Mouse (Mus musculus): ENCODE measurements at regions not wholly inside any gene's neighbourhood (a gene's known extent, or its start where the extent isn't known, plus 50 kb on each side); places are given as distances from the start of the nearest gene placed in this dataset.

- Histone ChIP-seq H3K36me3 (replicated peaks; ENCODE audit: control insufficient read depth, insufficient read depth, low read depth, low read length) (no peaks in the 10 kb centered on the region), H3K27ac (replicated peaks; ENCODE audit: low read depth, low read length) (no peak overlapping the region), H3K4me1 (ENCODE audit: control insufficient read depth, insufficient read depth, low read length) (no peaks in the 10 kb centered on the region), H3K27me3 (ENCODE audit: control insufficient read depth, insufficient read depth, low read length) (no peaks in the 10 kb centered on the region), H3K9ac (replicated peaks; ENCODE audit: low read length) (no peak overlapping the region), H3K9me3 (replicated peaks; ENCODE audit: control insufficient read depth, low read length) (no peaks in the 10 kb centered on the region), H3K4me2 (ENCODE audit: low read depth, low read length) (no peak overlapping the region), H3K4me3 (ENCODE audit: low read depth, low read length) (no peak overlapping the region)
- 87% methylated on average over 7 of the region's 7 CpGs for WGBS
- DNase-seq (ENCODE audit: low spot score) (no peak), ATAC-seq (replicated peaks; ENCODE audit: insufficient number of reproducible peaks, low FRiP score, low TSS enrichment, low read depth) (no peak)
Measured at GRCm38 (mm10) chr10:8986339-8986738, 100.5 kb upstream of the Sash1 start.

- no peak overlapping the region for H3K9ac ChIP-seq (replicated peaks; ENCODE audit: low read length)
- 87% methylated on average over 4 of the region's 4 CpGs for WGBS
- no peak for ATAC-seq (replicated peaks; ENCODE audit: insufficient number of reproducible peaks, low FRiP score, low TSS enrichment, low read depth)
- no peaks in the 10 kb centered on the region for H3K27me3 ChIP-seq (ENCODE audit: control insufficient read depth, insufficient read depth, low read length)
- H3K36me3 ChIP-seq (replicated peaks; ENCODE audit: control insufficient read depth, insufficient read depth, low read depth, low read length): no peaks in the 10 kb centered on the region
- no peak for DNase-seq (ENCODE audit: low spot score)
- H3K4me2 ChIP-seq (ENCODE audit: low read depth, low read length): no peak overlapping the region
- no peaks in the 10 kb centered on the region for H3K4me1 ChIP-seq (ENCODE audit: control insufficient read depth, insufficient read depth, low read length)
- H3K4me3 ChIP-seq (ENCODE audit: low read depth, low read length): no peak overlapping the region
- no peaks in the 10 kb centered on the region for H3K9me3 ChIP-seq (replicated peaks; ENCODE audit: control insufficient read depth, low read length)
- no peak overlapping the region for H3K27ac ChIP-seq (replicated peaks; ENCODE audit: low read depth, low read length)
Measured at GRCm38 (mm10) chr10:8983347-8983746, 97.5 kb upstream of the Sash1 start.

GRCm38 (mm10) chr10:8980568-8980967, 94.7 kb upstream of the Sash1 start:
- no peak for ATAC-seq (replicated peaks; ENCODE audit: insufficient number of reproducible peaks, low FRiP score, low TSS enrichment, low read depth)
- no peak for DNase-seq (ENCODE audit: low spot score)
- no peaks in the 10 kb centered on the region for H3K4me1 ChIP-seq (ENCODE audit: control insufficient read depth, insufficient read depth, low read length)
- H3K36me3 ChIP-seq (replicated peaks; ENCODE audit: control insufficient read depth, insufficient read depth, low read depth, low read length): no peaks in the 10 kb centered on the region
- WGBS: 66% methylated on average over 1 of the region's 1 CpGs
- no peak overlapping the region for H3K4me2 ChIP-seq (ENCODE audit: low read depth, low read length)
- H3K4me3 ChIP-seq (ENCODE audit: low read depth, low read length): no peak overlapping the region
- no peak overlapping the region for H3K27ac ChIP-seq (replicated peaks; ENCODE audit: low read depth, low read length)
- no peaks in the 10 kb centered on the region for H3K9me3 ChIP-seq (replicated peaks; ENCODE audit: control insufficient read depth, low read length)
- no peaks in the 10 kb centered on the region for H3K27me3 ChIP-seq (ENCODE audit: control insufficient read depth, insufficient read depth, low read length)
- no peak overlapping the region for H3K9ac ChIP-seq (replicated peaks; ENCODE audit: low read length)

- Histone ChIP-seq H3K9ac (replicated peaks; ENCODE audit: low read length) (no peak overlapping the region), H3K36me3 (replicated peaks; ENCODE audit: control insufficient read depth, insufficient read depth, low read depth, low read length) (no peaks in the 10 kb centered on the region), H3K4me2 (ENCODE audit: low read depth, low read length) (no peak overlapping the region), H3K27me3 (ENCODE audit: control insufficient read depth, insufficient read depth, low read length) (no peaks in the 10 kb centered on the region), H3K4me3 (ENCODE audit: low read depth, low read length) (no peak overlapping the region), H3K4me1 (ENCODE audit: control insufficient read depth, insufficient read depth, low read length) (no peaks in the 10 kb centered on the region), H3K27ac (replicated peaks; ENCODE audit: low read depth, low read length) (no peak overlapping the region), H3K9me3 (replicated peaks; ENCODE audit: control insufficient read depth, low read length) (no peaks in the 10 kb centered on the region)
- no peak for DNase-seq (ENCODE audit: low spot score)
- no peak for ATAC-seq (replicated peaks; ENCODE audit: insufficient number of reproducible peaks, low FRiP score, low TSS enrichment, low read depth)
- WGBS: 85% methylated on average over 3 of the region's 3 CpGs
Measured at GRCm38 (mm10) chr10:8978595-8978994, 92.7 kb upstream of the Sash1 start.

GRCm38 (mm10) chr10:8973934-8974333, 88.1 kb upstream of the Sash1 start:
- DNase-seq (ENCODE audit: low spot score): peak; percentile 43
- H3K9me3 ChIP-seq (replicated peaks; ENCODE audit: control insufficient read depth, low read length): no peaks in the 10 kb centered on the region
- no peak overlapping the region for H3K4me3 ChIP-seq (ENCODE audit: low read depth, low read length)
- no peak overlapping the region for H3K27ac ChIP-seq (replicated peaks; ENCODE audit: low read depth, low read length)
- H3K27me3 ChIP-seq (ENCODE audit: control insufficient read depth, insufficient read depth, low read length): no peaks in the 10 kb centered on the region
- H3K4me1 ChIP-seq (ENCODE audit: control insufficient read depth, insufficient read depth, low read length): no peaks in the 10 kb centered on the region
- H3K4me2 ChIP-seq (ENCODE audit: low read depth, low read length): no peak overlapping the region
- H3K36me3 ChIP-seq (replicated peaks; ENCODE audit: control insufficient read depth, insufficient read depth, low read depth, low read length): no peaks in the 10 kb centered on the region
- ATAC-seq (replicated peaks; ENCODE audit: insufficient number of reproducible peaks, low FRiP score, low TSS enrichment, low read depth): no peak
- WGBS: 56% methylated on average over 1 of the region's 1 CpGs
- no peak overlapping the region for H3K9ac ChIP-seq (replicated peaks; ENCODE audit: low read length)

GRCm38 (mm10) chr10:8972789-8973551, 87.1 kb upstream of the Sash1 start:
- Histone ChIP-seq H3K4me3 (ENCODE audit: low read depth, low read length) (no peak overlapping the region), H3K27me3 (ENCODE audit: control insufficient read depth, insufficient read depth, low read length) (no peaks in the 10 kb centered on the region), H3K4me2 (ENCODE audit: low read depth, low read length) (no peak overlapping the region), H3K36me3 (replicated peaks; ENCODE audit: control insufficient read depth, insufficient read depth, low read depth, low read length) (no peaks in the 10 kb centered on the region), H3K9ac (replicated peaks; ENCODE audit: low read length) (no peak overlapping the region), H3K9me3 (replicated peaks; ENCODE audit: control insufficient read depth, low read length) (no peaks in the 10 kb centered on the region), H3K27ac (replicated peaks; ENCODE audit: low read depth, low read length) (no peak overlapping the region), H3K4me1 (ENCODE audit: control insufficient read depth, insufficient read depth, low read length) (no peaks in the 10 kb centered on the region)
- 69% methylated on average over 8 of the region's 8 CpGs for WGBS
- ATAC-seq (replicated peaks; ENCODE audit: insufficient number of reproducible peaks, low FRiP score, low TSS enrichment, low read depth): no peak
- DNase-seq (ENCODE audit: low spot score): no peak

GRCm38 (mm10) chr10:8970807-8971206, 84.9 kb upstream of the Sash1 start:
- Histone ChIP-seq H3K36me3 (replicated peaks; ENCODE audit: control insufficient read depth, insufficient read depth, low read depth, low read length) (no peaks in the 10 kb centered on the region), H3K4me1 (ENCODE audit: control insufficient read depth, insufficient read depth, low read length) (no peaks in the 10 kb centered on the region), H3K4me2 (ENCODE audit: low read depth, low read length) (no peak overlapping the region), H3K27me3 (ENCODE audit: control insufficient read depth, insufficient read depth, low read length) (no peaks in the 10 kb centered on the region), H3K27ac (replicated peaks; ENCODE audit: low read depth, low read length) (no peak overlapping the region), H3K4me3 (ENCODE audit: low read depth, low read length) (no peak overlapping the region), H3K9me3 (replicated peaks; ENCODE audit: control insufficient read depth, low read length) (no peaks in the 10 kb centered on the region), H3K9ac (replicated peaks; ENCODE audit: low read length) (no peak overlapping the region)
- no peak for DNase-seq (ENCODE audit: low spot score)
- WGBS: 76% methylated on average over 3 of the region's 3 CpGs
- ATAC-seq (replicated peaks; ENCODE audit: insufficient number of reproducible peaks, low FRiP score, low TSS enrichment, low read depth): no peak

- Histone ChIP-seq H3K27ac (replicated peaks; ENCODE audit: low read depth, low read length) (no peak overlapping the region), H3K4me1 (ENCODE audit: control insufficient read depth, insufficient read depth, low read length) (no peaks in the 10 kb centered on the region), H3K4me2 (ENCODE audit: low read depth, low read length) (no peak overlapping the region), H3K9ac (replicated peaks; ENCODE audit: low read length) (no peak overlapping the region), H3K4me3 (ENCODE audit: low read depth, low read length) (no peak overlapping the region), H3K36me3 (replicated peaks; ENCODE audit: control insufficient read depth, insufficient read depth, low read depth, low read length) (no peaks in the 10 kb centered on the region), H3K27me3 (ENCODE audit: control insufficient read depth, insufficient read depth, low read length) (no peaks in the 10 kb centered on the region), H3K9me3 (replicated peaks; ENCODE audit: control insufficient read depth, low read length) (no peaks in the 10 kb centered on the region)
- no peak for ATAC-seq (replicated peaks; ENCODE audit: insufficient number of reproducible peaks, low FRiP score, low TSS enrichment, low read depth)
- no peak for DNase-seq (ENCODE audit: low spot score)
Measured at GRCm38 (mm10) chr10:8969586-8969985, 83.7 kb upstream of the Sash1 start.

All from embryonic facial prominence, embryonic 11.5 days (tissue).